8 mouse cellular contexts compared by ENCODE assay signal in genomic region chr11:63131693-63132040, GRCm38 (mm10). TPM values are rescaled to one million over a fixed set of nuclear protein-coding genes. Genes with fewer than 3 reads are reported as not detected.
A peak's percentile ranks its signal among the peaks of the same experiment; 100 is the strongest.
DNase-seq lines count a peak whose midpoint lies in the region; ATAC-seq and TF ChIP-seq lines count a peak whose summit lies in the region.
"Had no signal": no experiment of that assay in that cellular context is flagged by ENCODE, and none has a peak within 500 bp of the region (broad histone marks: within the 10 kb centered on the region; RNA-seq: fewer than 3 reads in every experiment).

No protein-coding gene starts in this region.

- ATAC-seq in lung, embryonic 15.5 days (ENCODE audit: borderline replicate concordance, extremely low read depth, low FRiP score, low TSS enrichment), result no peak
- no peak for ATAC-seq in forebrain, embryonic 11.5 days (replicated peaks; ENCODE audit: low FRiP score)
- no peak for ATAC-seq in limb, embryonic 11.5 days (ENCODE audit: insufficient number of reproducible peaks, low FRiP score, low TSS enrichment, low read depth)

- H3K36me3 ChIP-seq in lung, embryonic 15.5 days, result peaks cover 13% of the 10 kb centered on the region; the same call in 1 of the 2 replicates
- no peaks in the 10 kb centered on the region for H3K36me3 ChIP-seq in forebrain, embryonic 11.5 days (ENCODE audit: control insufficient read depth, insufficient read depth, low read length)
- H3K36me3 ChIP-seq in limb, embryonic 11.5 days (ENCODE audit: control insufficient read depth, insufficient read depth, low read length), result no peaks in the 10 kb centered on the region

- WGBS in lung, embryonic 15.5 days, result 5% methylated on average over 11 of the region's 11 CpGs
- 5% methylated on average over 11 of the region's 11 CpGs for WGBS in forebrain, embryonic 11.5 days
- WGBS in limb, embryonic 11.5 days, result 6% methylated on average over 11 of the region's 11 CpGs
- WGBS in olfactory bulb, adult 2 months, result 26% methylated on average over 11 of the region's 11 CpGs

- peak overlapping the region; percentile 98 for H3K27ac ChIP-seq in lung, embryonic 15.5 days
- no peak overlapping the region for H3K27ac ChIP-seq in forebrain, embryonic 11.5 days (ENCODE audit: low read depth, low read length)
- no peak overlapping the region for H3K27ac ChIP-seq in limb, embryonic 11.5 days (replicated peaks; ENCODE audit: low read depth, low read length)
- H3K27ac ChIP-seq in olfactory bulb, adult 2 months (ENCODE audit: insufficient read depth, low read depth, low read length), result no peak overlapping the region

- H3K4me2 ChIP-seq in lung, embryonic 15.5 days, result peak overlapping the region; percentile 90
- H3K4me2 ChIP-seq in forebrain, embryonic 11.5 days (ENCODE audit: low read depth, low read length, severe bottlenecking), result peak overlapping the region; percentile 41
- H3K4me2 ChIP-seq in limb, embryonic 11.5 days (ENCODE audit: low read depth, severe bottlenecking), result peak overlapping the region; percentile 96

- peaks cover 54% of the 10 kb centered on the region for H3K4me1 ChIP-seq in lung, embryonic 15.5 days
- H3K4me1 ChIP-seq in forebrain, embryonic 11.5 days (replicated peaks; ENCODE audit: control insufficient read depth, insufficient read depth, low read length), result peaks cover 12% of the 10 kb centered on the region; the same call in 1 of the 2 replicates
- peaks cover 37% of the 10 kb centered on the region for H3K4me1 ChIP-seq in limb, embryonic 11.5 days (ENCODE audit: control insufficient read depth, insufficient read depth, low read length)
- H3K4me1 ChIP-seq in olfactory bulb, adult 2 months (ENCODE audit: control insufficient read depth, insufficient read depth, low read length), result peaks cover 24% of the 10 kb centered on the region

- no peak for DNase-seq in lung, postnatal 14 days
- DNase-seq in forebrain, embryonic 11.5 days (ENCODE audit: low spot score), result no peak
- no peak for DNase-seq in limb, embryonic 11.5 days (ENCODE audit: low spot score)
- DNase-seq in gastrocnemius, postnatal 36 days, result no peak
- no peak for DNase-seq in layer of hippocampus, adult 18-20 months (ENCODE audit: low spot score in 2 of 2)

- no peak for TF ChIP-seq POLR2A in olfactory bulb, adult 2 months (IDR thresholded peaks at IDR 0.05; ENCODE audit: insufficient read depth, low read depth, low read length)

- H3K9ac ChIP-seq in lung, embryonic 15.5 days, result peak overlapping the region; percentile 80
- no peak overlapping the region for H3K9ac ChIP-seq in forebrain, embryonic 11.5 days (ENCODE audit: low read length)
- peak overlapping the region; percentile 47 for H3K9ac ChIP-seq in limb, embryonic 11.5 days (ENCODE audit: low read length)

- TF ChIP-seq CTCF in olfactory bulb, adult 2 months (IDR thresholded peaks at IDR 0.05; ENCODE audit: insufficient read depth, low read depth, low read length), result no peak

- peak overlapping the region; percentile 65 for H3K4me3 ChIP-seq in lung, embryonic 15.5 days
- peak overlapping the region; percentile 29 for H3K4me3 ChIP-seq in forebrain, embryonic 11.5 days (ENCODE audit: low read depth, low read length)
- peak overlapping the region; percentile 59 for H3K4me3 ChIP-seq in limb, embryonic 11.5 days (ENCODE audit: low read depth, low read length)
- peak overlapping the region; percentile 24 for H3K4me3 ChIP-seq in olfactory bulb, adult 2 months (ENCODE audit: insufficient read depth, low read depth, low read length)

- no peaks in the 10 kb centered on the region for H3K9me3 ChIP-seq in lung, embryonic 15.5 days
- H3K9me3 ChIP-seq in forebrain, embryonic 11.5 days (ENCODE audit: control insufficient read depth, low read length), result no peaks in the 10 kb centered on the region
- no peaks in the 10 kb centered on the region for H3K9me3 ChIP-seq in limb, embryonic 11.5 days (ENCODE audit: control insufficient read depth, low read length)

- intact Hi-C loops in gastrocnemius, postnatal 36 days (cut with DNase I), result loop anchor here (5.0 to 10.0 kb wide), 3 partner anchors 104 to 377 kb away; partner anchors contain the start of gene Gm10428

- peaks cover 4% of the 10 kb centered on the region for H3K27me3 ChIP-seq in lung, embryonic 15.5 days
- peaks cover 45% of the 10 kb centered on the region for H3K27me3 ChIP-seq in forebrain, embryonic 11.5 days (ENCODE audit: control insufficient read depth, insufficient read depth, low read length)
- H3K27me3 ChIP-seq in limb, embryonic 11.5 days (ENCODE audit: control insufficient read depth, insufficient read depth, low read length), result peaks cover 15% of the 10 kb centered on the region

RNA-seq across cellular contexts. Expression of gene Pmp22, which starts 2.9 kb away (rescaled TPM):
- 238 and 261 TPM in 2 replicates for polyA plus RNA-seq in lung, embryonic 15.5 days (2015; fragmentation: Nextera tagmentation; extraction: Ambion mirVana)
- polyA plus RNA-seq in forebrain, embryonic 11.5 days (2014; fragmentation: Nextera tagmentation; extraction: Ambion mirVana), result 19.0 and 20.9 TPM in 2 replicates
- 43.7 and 51.0 TPM in 2 replicates for polyA plus RNA-seq in limb, embryonic 11.5 days (2014; fragmentation: Nextera tagmentation; extraction: Ambion mirVana)
- not detected in 2 replicates for polyA plus RNA-seq in olfactory bulb, adult 2 months (2012; ENCODE audit: insufficient read depth, insufficient read length, low replicate concordance, missing spikeins)
- total RNA-seq in gastrocnemius, postnatal 36 days (2021), result 10 to 100 TPM; 36.3 to 69.3 TPM
- total RNA-seq in layer of hippocampus, adult 18-20 months (2021), result 10 to 100 TPM; 29.1 to 30.5 TPM
- total RNA-seq: neutrophil, adult 5-6 weeks had no signal

Comparison
In these comparisons a context has a peak if more than half of its experiments do, and no peak if none do; other contexts are left out.
1. H3K4me2 ChIP-seq: peak in every context shown above with its lines; median percentile 96 in limb, embryonic 11.5 days; 90 in lung, embryonic 15.5 days; 41 in forebrain, embryonic 11.5 days.